Mouse (Mus musculus) erythroblast, adult 5-6 weeks (primary cell): Measurements from ENCODE around the gene Sult5a1. TPM values are rescaled to one million over a fixed set of nuclear protein-coding genes. Genes with fewer than 3 reads are reported as not detected.
"Not testable (repeated sequence)": the region's sequence is repeated elsewhere in the genome, so short reads cannot be mapped to it uniquely, and the experiment has no call there.

ENCODE experiments used
- ATAC-seq: replicated peaks from 2 replicates; pipeline ENCODE4 v1.8.0; 2016; ENCODE audit warnings: moderate number of reproducible peaks, mild to moderate bottlenecking, moderate TSS enrichment, inconsistent platforms; ENCODE audit not compliant: poor library complexity, low FRiP score, severe bottlenecking
- total RNA-seq, 2 experiments: library from RNA; stranded (forward) in 1 of 2; stranded (reverse) in 1 of 2; fragments of 150-400 nt in 1 of 2; fragments of 200-764, 138-1000 nt in 1 of 2; gene quantifications; 2 replicates each; pipeline versions ENCODE4 v1.2.3 to v1.2.4; 2015 to 2017; ENCODE audit warnings: low replicate concordance in 2 of 2

Gene Sult5a1
- total RNA-seq, 2 experiments from 2014 or later, result not detected

- no peak for ATAC-seq
These were observed 54.8 kb downstream of the Sult5a1 start for GRCm38 (mm10) chr8:123103285-123103684.

- ATAC-seq, result not testable (repeated sequence)
These were observed 55.3 kb downstream of the Sult5a1 start for GRCm38 (mm10) chr8:123102855-123103254.

- ATAC-seq, result peak; percentile 98
These were observed 56.1 kb downstream of the Sult5a1 start, which contains the start of gene Rpl13 for GRCm38 (mm10) chr8:123101735-123102685. Rpl13 (plus strand) TSS chr8:123102350.

- ATAC-seq, result no peak
These were observed 56.9 kb downstream of the Sult5a1 start for GRCm38 (mm10) chr8:123101244-123101643.

GRCm38 (mm10) chr8:123100288-123100687 lies 57.8 kb downstream of the Sult5a1 start:
- ATAC-seq, result no peak

GRCm38 (mm10) chr8:123097786-123098584 lies 60.1 kb downstream of the Sult5a1 start:
- ATAC-seq, result no peak

- no peak for ATAC-seq
These were observed 60.9 kb downstream of the Sult5a1 start for GRCm38 (mm10) chr8:123097216-123097615.

Other genes with a start within 250 kb of the Sult5a1 start
- 39.3 and 53.4 TPM in 2 replicates for gene Ankrd11, start 116.0 kb downstream of the Sult5a1 start, total RNA-seq (2015; ENCODE audit: low replicate concordance)
- 78.6 and 121 TPM in 2 replicates for gene Ankrd11, start 116.0 kb downstream of the Sult5a1 start, total RNA-seq (2017; ENCODE audit: low replicate concordance)
- 10.6 and 14.4 TPM in 2 replicates for gene Spg7, start 95.4 kb downstream of the Sult5a1 start, total RNA-seq (2015; ENCODE audit: low replicate concordance)
- gene Spg7, start 95.4 kb downstream of the Sult5a1 start, total RNA-seq (2017; ENCODE audit: low replicate concordance), result 15.2 and 37.6 TPM in 2 replicates
- gene Rpl13, start 56.0 kb downstream of the Sult5a1 start, total RNA-seq (2015; ENCODE audit: low replicate concordance), result 279 and 298 TPM in 2 replicates
- 472 and 492 TPM in 2 replicates for gene Rpl13, start 56.0 kb downstream of the Sult5a1 start, total RNA-seq (2017; ENCODE audit: low replicate concordance)
- gene Cpne7, start 40.9 kb downstream of the Sult5a1 start, total RNA-seq (2015; ENCODE audit: low replicate concordance), result not detected in 2 replicates
- gene Cpne7, start 40.9 kb downstream of the Sult5a1 start, total RNA-seq (2017; ENCODE audit: low replicate concordance), result not detected in 2 replicates
- 1.3 TPM in 1 of 2 replicates, not detected in the other for gene Dpep1, start 27.9 kb upstream of the Sult5a1 start, total RNA-seq (2015; ENCODE audit: low replicate concordance)
- gene Dpep1, start 27.9 kb upstream of the Sult5a1 start, total RNA-seq (2017; ENCODE audit: low replicate concordance), result not detected in 2 replicates
- 19.2 and 24.9 TPM in 2 replicates for gene Chmp1a, start 54.4 kb upstream of the Sult5a1 start, total RNA-seq (2015; ENCODE audit: low replicate concordance)
- gene Chmp1a, start 54.4 kb upstream of the Sult5a1 start, total RNA-seq (2017; ENCODE audit: low replicate concordance), result 17.0 and 24.1 TPM in 2 replicates
- gene Spata33, start 54.5 kb upstream of the Sult5a1 start, total RNA-seq (2015; ENCODE audit: low replicate concordance), result not detected in 2 replicates
- gene Spata33, start 54.5 kb upstream of the Sult5a1 start, total RNA-seq (2017; ENCODE audit: low replicate concordance), result not detected in 2 replicates
- gene Cdk10, start 66.5 kb upstream of the Sult5a1 start, total RNA-seq (2015; ENCODE audit: low replicate concordance), result 3.1 and 5.6 TPM in 2 replicates
- gene Cdk10, start 66.5 kb upstream of the Sult5a1 start, total RNA-seq (2017; ENCODE audit: low replicate concordance), result 3.0 and 7.5 TPM in 2 replicates
- 2.3 TPM in 1 of 2 replicates, not detected in the other for gene Spata2l, start 77.9 kb upstream of the Sult5a1 start, total RNA-seq (2015; ENCODE audit: low replicate concordance)
- 0.56 and 2.0 TPM in 2 replicates for gene Spata2l, start 77.9 kb upstream of the Sult5a1 start, total RNA-seq (2017; ENCODE audit: low replicate concordance)
- gene Zfp276, start 95.9 kb upstream of the Sult5a1 start, total RNA-seq (2015; ENCODE audit: low replicate concordance), result 6.0 and 8.8 TPM in 2 replicates
- 9.3 and 12.4 TPM in 2 replicates for gene Zfp276, start 95.9 kb upstream of the Sult5a1 start, total RNA-seq (2017; ENCODE audit: low replicate concordance)
- 3.6 and 5.2 TPM in 2 replicates for gene Vps9d1, start 96.0 kb upstream of the Sult5a1 start, total RNA-seq (2015; ENCODE audit: low replicate concordance)
- gene Vps9d1, start 96.0 kb upstream of the Sult5a1 start, total RNA-seq (2017; ENCODE audit: low replicate concordance), result 6.6 and 9.8 TPM in 2 replicates
- 2.3 and 16.5 TPM in 2 replicates for gene Fanca, start 160.3 kb upstream of the Sult5a1 start, total RNA-seq (2015; ENCODE audit: low replicate concordance)
- 11.1 and 22.0 TPM in 2 replicates for gene Fanca, start 160.3 kb upstream of the Sult5a1 start, total RNA-seq (2017; ENCODE audit: low replicate concordance)
- not detected in 2 replicates for gene Spire2, start 174.4 kb upstream of the Sult5a1 start, total RNA-seq (2015; ENCODE audit: low replicate concordance)
- 0.09 TPM in 1 of 2 replicates, not detected in the other for gene Spire2, start 174.4 kb upstream of the Sult5a1 start, total RNA-seq (2017; ENCODE audit: low replicate concordance)
- gene Tcf25, start 215.4 kb upstream of the Sult5a1 start, total RNA-seq (2015; ENCODE audit: low replicate concordance), result 25.3 and 45.0 TPM in 2 replicates
- 19.5 and 29.4 TPM in 2 replicates for gene Tcf25, start 215.4 kb upstream of the Sult5a1 start, total RNA-seq (2017; ENCODE audit: low replicate concordance)
- not detected in 2 replicates for gene Mc1r, start 248.8 kb upstream of the Sult5a1 start, total RNA-seq (2015; ENCODE audit: low replicate concordance)
- gene Mc1r, start 248.8 kb upstream of the Sult5a1 start, total RNA-seq (2017; ENCODE audit: low replicate concordance), result not detected in 2 replicates